Mouse (Mus musculus) liver, embryonic 14.5 days (tissue): Measurements from ENCODE around the gene Dlgap4.
"Not testable (repeated sequence)": the region's sequence is repeated elsewhere in the genome, so short reads cannot be mapped to it uniquely, and the experiment has no call there.

ENCODE experiments used
- CTCF ChIP-seq: IDR thresholded peaks from 2 replicates; pipeline ENCODE4 v1.5.1; 2016; ENCODE audit warnings: antibody characterized with exemption, low read depth, control low read depth
- EP300 ChIP-seq: IDR thresholded peaks from 2 replicates; pipeline ENCODE4 v1.6.1; 2016; ENCODE audit warnings: antibody characterized with exemption, low read depth

- TF ChIP-seq EP300, CTCF: not testable (repeated sequence)
These were observed 188.6 kb downstream of the Dlgap4 start for GRCm38 (mm10) chr2:156802116-156802515.
